Mouse (Mus musculus): ENCODE measurements at regions not wholly inside any gene's neighbourhood (a gene's known extent, or its start where the extent isn't known, plus 50 kb on each side); places are given as distances from the start of the nearest gene placed in this dataset.

DNA sequence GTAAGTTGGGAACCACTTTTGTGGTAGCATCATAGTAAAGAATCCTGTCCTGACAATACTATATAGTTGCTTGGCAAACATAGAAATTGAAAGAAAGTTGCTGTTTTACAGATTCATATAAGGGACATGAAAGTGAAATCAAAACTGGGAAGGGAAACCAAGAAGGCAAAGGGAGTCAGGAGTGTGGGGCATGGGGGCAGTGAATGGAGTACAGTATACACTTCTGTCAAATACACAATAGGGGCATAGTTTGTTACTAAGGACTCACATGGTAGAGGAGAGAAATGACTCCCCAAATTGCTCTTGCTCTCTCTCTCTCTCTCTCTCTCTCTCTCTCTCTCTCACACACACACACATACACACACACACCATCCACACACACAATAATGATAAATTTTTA, 185.1 kb downstream of the Kdr start:
- Histone ChIP-seq H3K4me3 (replicated peaks) (no peak overlapping the region), H3K9ac (no peak overlapping the region), H3K36me3 (no peaks in the 10 kb centered on the region), H3K9me3 (no peaks in the 10 kb centered on the region), H3K4me1 (replicated peaks) (no peaks in the 10 kb centered on the region), H3K27ac (no peak overlapping the region), H3K4me2 (replicated peaks) (no peak overlapping the region), H3K27me3 (replicated peaks) (no peaks in the 10 kb centered on the region)
- no peak for ATAC-seq

DNA sequence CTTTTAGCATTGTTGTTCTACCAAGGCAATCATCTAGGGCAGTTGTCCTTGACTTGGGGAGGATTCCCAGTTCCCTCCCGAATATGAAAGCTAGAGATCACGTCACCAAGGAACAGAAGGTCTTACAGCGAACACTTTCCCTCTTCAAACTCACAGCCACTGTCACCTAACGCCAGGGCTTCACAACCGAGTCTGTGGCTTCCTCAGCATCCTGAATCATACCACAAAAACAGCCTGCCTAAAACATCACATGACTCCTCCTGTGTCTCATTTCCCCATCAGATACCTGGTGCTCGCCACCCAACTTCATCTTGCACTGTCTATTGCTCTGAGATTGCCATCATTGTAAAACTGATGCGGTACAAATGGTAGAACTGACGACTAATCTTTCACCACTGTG, 186.5 kb downstream of the Kdr start:
- ATAC-seq: no peak
- Histone ChIP-seq H3K4me3 (replicated peaks) (no peak overlapping the region), H3K4me1 (replicated peaks) (no peaks in the 10 kb centered on the region), H3K4me2 (replicated peaks) (no peak overlapping the region), H3K27me3 (replicated peaks) (no peaks in the 10 kb centered on the region), H3K9ac (no peak overlapping the region), H3K27ac (no peak overlapping the region), H3K9me3 (no peaks in the 10 kb centered on the region), H3K36me3 (no peaks in the 10 kb centered on the region)
- 84% methylated on average over 8 of the region's 8 CpGs for WGBS

DNA sequence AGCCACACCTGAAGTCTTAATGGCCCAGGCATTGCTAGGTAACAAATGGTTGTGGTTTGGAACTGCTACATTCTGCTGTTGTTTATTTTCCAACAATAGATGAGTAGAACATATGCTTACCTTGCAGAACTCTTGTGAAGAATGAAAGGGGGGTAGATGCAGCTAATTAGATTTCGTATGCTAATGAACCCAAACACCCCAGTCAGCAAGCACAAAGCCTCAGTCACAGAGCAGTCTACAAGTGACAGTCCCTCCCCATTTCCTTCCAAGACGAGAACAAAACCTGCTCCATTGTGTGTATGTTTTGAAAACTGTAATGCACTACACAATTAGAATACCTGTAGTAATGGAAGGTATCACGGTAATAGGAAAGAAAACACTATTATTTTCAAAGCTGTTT, 190.2 kb downstream of the Kdr start:
- H3K36me3 ChIP-seq: no peaks in the 10 kb centered on the region
- H3K27me3 ChIP-seq (replicated peaks): no peaks in the 10 kb centered on the region
- no peaks in the 10 kb centered on the region for H3K4me1 ChIP-seq (replicated peaks)
- ATAC-seq: no peak
- no peak overlapping the region for H3K27ac ChIP-seq
- no peak overlapping the region for H3K4me2 ChIP-seq (replicated peaks)
- H3K4me3 ChIP-seq (replicated peaks): no peak overlapping the region
- no peaks in the 10 kb centered on the region for H3K9me3 ChIP-seq
- no peak overlapping the region for H3K9ac ChIP-seq
- WGBS: 70% methylated on average over 3 of the region's 3 CpGs

DNA sequence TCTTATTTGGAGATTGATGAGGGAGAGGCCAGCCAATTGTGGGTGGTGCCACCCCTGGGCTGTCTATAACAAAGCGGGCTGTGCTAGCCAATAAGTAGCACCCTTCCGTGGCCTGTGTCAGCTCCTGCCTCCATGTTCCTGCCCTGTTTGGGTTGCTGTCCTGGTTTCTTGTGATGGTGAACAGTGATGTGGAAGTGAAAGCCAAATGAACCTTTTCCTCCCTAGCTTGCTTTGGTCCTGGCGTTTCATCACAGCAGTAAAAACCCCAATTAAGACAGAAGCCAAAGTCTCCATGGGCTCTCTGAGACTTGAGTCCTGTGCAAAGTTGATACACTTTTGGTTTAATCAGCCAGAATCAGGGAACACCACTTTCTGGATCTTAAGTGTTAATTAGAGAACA, 192.1 kb downstream of the Kdr start:
- H3K4me3 ChIP-seq (replicated peaks): no peak overlapping the region
- 92% methylated on average over 3 of the region's 3 CpGs for WGBS
- H3K27me3 ChIP-seq (replicated peaks): no peaks in the 10 kb centered on the region
- no peak for ATAC-seq
- H3K27ac ChIP-seq: no peak overlapping the region
- H3K9ac ChIP-seq: no peak overlapping the region
- no peaks in the 10 kb centered on the region for H3K36me3 ChIP-seq
- no peaks in the 10 kb centered on the region for H3K9me3 ChIP-seq
- no peak overlapping the region for H3K4me2 ChIP-seq (replicated peaks)
- no peaks in the 10 kb centered on the region for H3K4me1 ChIP-seq (replicated peaks)

DNA sequence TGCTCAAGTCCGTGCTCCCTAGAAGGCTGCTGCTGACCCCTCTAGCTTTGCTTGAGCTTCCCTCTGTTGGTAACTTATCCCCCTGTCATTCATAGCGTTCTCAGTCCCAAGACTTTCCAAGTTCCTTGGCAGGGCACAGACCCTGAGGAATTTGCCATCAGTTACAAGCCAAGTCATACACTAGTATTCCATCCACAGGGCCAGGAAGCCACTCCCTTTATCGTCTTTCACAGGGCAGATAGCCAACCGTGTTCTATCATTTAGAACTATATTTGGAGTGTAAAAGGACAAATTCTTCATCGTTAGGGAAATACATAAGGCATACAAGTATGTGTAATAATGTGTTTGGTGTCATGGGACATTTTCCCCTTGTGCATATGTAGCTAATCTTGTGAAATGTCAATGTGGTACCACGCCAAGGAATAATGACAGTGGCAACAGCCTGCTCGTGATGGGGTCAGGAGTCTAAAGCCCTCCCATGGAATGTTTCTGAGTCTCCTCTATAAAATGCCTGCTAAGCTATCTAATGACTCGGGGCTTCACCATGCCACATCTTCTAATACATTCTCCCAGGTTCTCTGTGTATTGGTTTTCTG, 193.2 kb downstream of the Kdr start:
- H3K9ac ChIP-seq: no peak overlapping the region
- H3K4me1 ChIP-seq (replicated peaks): no peaks in the 10 kb centered on the region
- no peaks in the 10 kb centered on the region for H3K27me3 ChIP-seq (replicated peaks)
- ATAC-seq: no peak
- H3K4me2 ChIP-seq (replicated peaks): no peak overlapping the region
- H3K36me3 ChIP-seq: no peaks in the 10 kb centered on the region
- no peak overlapping the region for H3K4me3 ChIP-seq (replicated peaks)
- H3K9me3 ChIP-seq: no peaks in the 10 kb centered on the region
- H3K27ac ChIP-seq: no peak overlapping the region
- 83% methylated on average over 8 of the region's 8 CpGs for WGBS

DNA sequence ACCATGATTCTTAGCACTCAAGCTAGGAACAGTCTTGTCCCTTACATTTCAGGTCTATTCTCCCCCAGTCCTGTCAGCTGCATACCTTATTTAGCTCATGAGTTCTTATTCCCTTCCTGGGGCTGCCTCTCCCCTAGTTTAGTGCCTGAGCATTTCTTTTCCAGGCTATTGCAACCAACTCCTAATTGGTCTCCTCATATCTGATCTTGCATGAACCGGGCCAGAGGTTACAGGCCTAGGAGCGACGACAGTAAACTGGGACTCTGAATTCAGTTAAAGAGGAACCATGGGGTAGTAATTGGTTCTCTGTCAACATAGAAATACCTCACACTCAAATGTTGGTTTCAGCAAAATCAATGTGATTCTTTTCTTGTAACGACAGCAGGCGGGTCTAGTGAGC, 195.9 kb downstream of the Kit start:
- no peak overlapping the region for H3K9ac ChIP-seq
- H3K4me2 ChIP-seq (replicated peaks): no peak overlapping the region
- H3K4me3 ChIP-seq (replicated peaks): no peak overlapping the region
- ATAC-seq: 0 out of 2 replicates have a peak, but pooled peaks have one; percentile 46
- WGBS: 68% methylated on average over 5 of the region's 5 CpGs
- no peaks in the 10 kb centered on the region for H3K4me1 ChIP-seq (replicated peaks)
- H3K27ac ChIP-seq: no peak overlapping the region
- H3K36me3 ChIP-seq: no peaks in the 10 kb centered on the region
- H3K9me3 ChIP-seq: no peaks in the 10 kb centered on the region; the same call in 1 of the 2 replicates
- no peaks in the 10 kb centered on the region for H3K27me3 ChIP-seq (replicated peaks)

DNA sequence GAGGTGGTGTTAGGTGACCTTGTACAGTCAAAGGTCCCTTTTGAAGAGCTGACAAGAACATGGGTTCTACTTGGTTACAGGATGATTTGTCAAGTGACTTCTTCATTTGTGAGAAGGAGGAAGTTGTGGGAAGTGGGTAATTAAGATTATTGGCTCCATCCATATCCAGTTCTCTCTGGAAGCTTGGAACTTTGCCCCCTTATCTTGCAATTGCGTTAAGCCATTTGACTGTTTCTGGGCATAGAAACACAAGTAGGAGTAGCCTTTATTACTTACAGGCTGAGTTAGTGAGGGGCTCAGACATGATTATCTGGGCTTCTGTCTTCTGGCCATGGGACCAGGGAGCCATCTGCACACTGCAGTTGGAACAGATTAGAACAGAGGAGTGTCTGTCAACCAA, 192.5 kb downstream of the Kit start:
- Histone ChIP-seq H3K36me3 (no peaks in the 10 kb centered on the region), H3K9ac (no peak overlapping the region), H3K27me3 (replicated peaks) (no peaks in the 10 kb centered on the region), H3K9me3 (no peaks in the 10 kb centered on the region; the same call in 1 of the 2 replicates), H3K27ac (no peak overlapping the region), H3K4me3 (replicated peaks) (no peak overlapping the region), H3K4me1 (replicated peaks) (no peaks in the 10 kb centered on the region), H3K4me2 (replicated peaks) (no peak overlapping the region)
- 67% methylated on average over 1 of the region's 1 CpGs for WGBS
- peak; percentile 86 for ATAC-seq

DNA sequence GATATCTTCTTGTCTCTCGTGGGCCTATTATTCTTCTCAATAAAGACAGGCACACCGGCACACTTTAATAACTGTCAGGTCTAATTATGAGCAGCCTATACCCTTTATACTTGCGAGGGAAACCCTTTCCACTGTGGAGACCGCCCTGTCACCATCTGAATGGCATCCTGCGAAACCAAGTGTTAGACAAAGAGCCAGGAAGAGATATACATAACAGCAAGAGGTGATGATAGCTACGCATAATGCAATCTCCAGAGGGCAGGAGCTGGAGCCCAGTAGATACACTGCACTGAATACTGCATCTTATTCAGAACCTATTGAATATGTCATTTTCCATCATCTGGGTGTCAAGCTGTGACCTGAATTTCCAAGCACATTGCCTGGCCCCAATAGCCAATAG, 187.7 kb downstream of the Kit start:
- Histone ChIP-seq H3K9ac (no peak overlapping the region), H3K36me3 (no peaks in the 10 kb centered on the region), H3K4me3 (replicated peaks) (no peak overlapping the region), H3K4me1 (replicated peaks) (0 out of 2 replicates have a peak, but pooled peaks cover 6% of the 10 kb centered on the region), H3K9me3 (no peaks in the 10 kb centered on the region; the same call in 1 of the 2 replicates), H3K27ac (no peak overlapping the region), H3K27me3 (replicated peaks) (no peaks in the 10 kb centered on the region), H3K4me2 (replicated peaks) (peak overlapping the region; percentile 28; the same call in 1 of the 2 replicates)
- ATAC-seq: peak; percentile 10; the same call in 1 of the 2 replicates
- WGBS: 74% methylated on average over 6 of the region's 6 CpGs

DNA sequence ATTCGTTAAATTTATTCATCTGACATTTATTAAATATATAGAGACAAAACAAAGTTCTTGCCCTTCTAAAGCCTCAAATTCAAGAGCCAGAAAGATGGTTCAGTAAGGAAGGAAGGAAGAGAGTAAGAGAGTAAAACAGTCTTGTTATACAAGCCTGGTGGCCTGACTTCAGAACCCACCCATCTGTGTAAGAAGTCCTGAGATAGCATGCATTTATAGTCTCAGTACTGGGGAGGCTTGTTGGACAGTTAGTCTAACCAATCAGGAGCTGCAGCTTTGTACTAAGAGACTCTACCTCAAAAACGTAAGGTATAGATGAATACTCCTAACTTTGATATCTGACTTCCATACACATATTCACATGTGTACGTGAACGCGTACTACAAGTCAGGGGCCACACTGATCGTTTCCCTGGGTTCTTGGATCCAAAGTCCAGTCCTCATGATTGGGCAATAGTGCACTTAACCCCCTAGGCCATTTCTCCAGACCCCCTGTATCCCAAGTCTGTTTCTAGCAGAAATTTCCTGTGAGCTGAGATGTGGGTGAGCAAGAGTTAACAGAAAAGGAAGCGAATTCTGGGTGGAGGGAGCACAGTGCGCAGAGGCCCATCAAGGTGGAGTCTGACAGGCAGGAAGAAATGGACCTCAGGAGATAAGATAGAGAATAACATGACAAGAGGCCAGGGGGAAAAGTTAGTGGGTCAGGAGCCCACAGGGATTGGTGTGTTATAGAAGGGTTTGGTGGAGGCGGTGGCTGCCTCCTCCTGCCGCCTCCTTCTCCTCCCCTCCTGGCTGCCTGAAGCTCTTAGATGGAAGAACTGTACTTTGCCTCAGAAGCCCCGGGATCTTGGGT, 187.0 kb downstream of the Kit start:
- 60% methylated on average over 11 of the region's 11 CpGs for WGBS
- no peaks in the 10 kb centered on the region; the same call in 1 of the 2 replicates for H3K9me3 ChIP-seq
- no peak overlapping the region for H3K27ac ChIP-seq
- H3K9ac ChIP-seq: no peak overlapping the region
- no peaks in the 10 kb centered on the region for H3K36me3 ChIP-seq
- peak; percentile 94 for ATAC-seq
- 0 out of 2 replicates have a peak, but pooled peaks cover 6% of the 10 kb centered on the region for H3K4me1 ChIP-seq (replicated peaks)
- no peak overlapping the region for H3K4me3 ChIP-seq (replicated peaks)
- no peaks in the 10 kb centered on the region for H3K27me3 ChIP-seq (replicated peaks)
- peak overlapping the region; percentile 28; the same call in 1 of the 2 replicates for H3K4me2 ChIP-seq (replicated peaks)

DNA sequence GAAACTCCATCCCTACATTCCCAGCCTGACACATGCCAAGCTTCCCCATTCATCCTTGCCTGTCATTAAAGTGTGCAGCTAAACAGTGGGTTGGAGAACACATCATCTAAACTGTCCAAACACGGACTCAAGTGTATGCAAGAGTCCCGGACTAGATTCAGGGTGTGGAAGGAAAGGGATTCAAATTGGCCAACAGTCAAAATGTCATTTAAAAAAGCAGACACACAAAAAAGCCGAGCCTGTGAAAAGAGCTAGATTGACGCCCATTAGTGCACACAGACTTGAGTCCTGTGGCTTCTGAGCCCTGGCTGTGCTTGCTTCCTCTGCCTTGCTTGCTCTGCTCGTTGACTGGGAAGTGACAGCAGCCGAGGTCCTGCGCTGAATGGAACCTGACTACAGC, 181.5 kb downstream of the Kit start:
- Histone ChIP-seq H3K9ac (no peak overlapping the region), H3K4me3 (replicated peaks) (no peak overlapping the region), H3K27me3 (replicated peaks) (no peaks in the 10 kb centered on the region), H3K4me1 (replicated peaks) (no peaks in the 10 kb centered on the region), H3K9me3 (no peaks in the 10 kb centered on the region), H3K36me3 (no peaks in the 10 kb centered on the region), H3K4me2 (replicated peaks) (no peak overlapping the region), H3K27ac (no peak overlapping the region)
- ATAC-seq: no peak
- 66% methylated on average over 7 of the region's 7 CpGs for WGBS

DNA sequence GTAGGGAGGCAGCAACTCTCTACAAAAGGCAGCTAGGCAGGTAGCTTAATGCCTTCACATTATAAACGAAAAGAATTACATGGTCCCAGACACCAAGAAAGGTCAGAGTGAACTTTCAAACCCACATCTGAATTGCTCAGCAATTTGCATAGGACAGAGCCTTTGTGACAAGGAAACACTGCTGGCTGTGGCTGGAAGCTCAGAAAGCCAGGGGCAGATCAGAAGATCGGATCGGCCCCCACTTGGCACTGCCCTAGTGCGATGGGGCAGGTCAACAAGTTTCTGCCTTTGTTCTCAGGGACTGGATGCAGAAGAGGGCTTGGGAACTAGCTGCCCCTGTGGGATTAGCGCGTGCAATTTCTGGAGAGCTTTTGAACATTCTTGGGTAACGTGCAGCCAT, 179.6 kb downstream of the Kit start:
- Histone ChIP-seq H3K4me1 (replicated peaks) (no peaks in the 10 kb centered on the region), H3K9ac (no peak overlapping the region), H3K36me3 (no peaks in the 10 kb centered on the region), H3K4me3 (replicated peaks) (no peak overlapping the region), H3K4me2 (replicated peaks) (no peak overlapping the region), H3K9me3 (no peaks in the 10 kb centered on the region), H3K27me3 (replicated peaks) (no peaks in the 10 kb centered on the region), H3K27ac (no peak overlapping the region)
- 65% methylated on average over 7 of the region's 7 CpGs for WGBS
- ATAC-seq: no peak

DNA sequence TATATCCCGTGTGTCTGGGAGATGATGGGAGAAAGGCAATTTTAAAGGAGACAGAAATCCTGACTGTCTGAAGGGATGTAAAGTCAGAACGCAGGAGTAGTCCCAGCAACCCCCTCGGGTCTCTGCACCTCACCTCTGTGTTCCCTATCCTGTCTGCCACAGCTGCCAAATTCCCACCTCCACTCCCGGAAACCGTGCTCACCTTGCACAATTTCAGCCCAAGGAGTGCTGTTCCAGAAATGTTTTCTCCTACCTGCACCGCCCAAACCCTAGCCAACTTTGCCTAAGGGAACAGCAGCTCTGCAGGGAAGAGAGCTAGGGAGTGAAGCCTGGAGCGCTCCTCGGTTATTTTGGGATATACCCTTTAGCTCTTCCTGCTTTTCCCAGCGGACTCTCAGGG, 170.6 kb downstream of the Kit start:
- ATAC-seq: no peak
- Histone ChIP-seq H3K36me3 (no peaks in the 10 kb centered on the region), H3K4me1 (replicated peaks) (no peaks in the 10 kb centered on the region), H3K9me3 (no peaks in the 10 kb centered on the region), H3K27me3 (replicated peaks) (no peaks in the 10 kb centered on the region), H3K4me3 (replicated peaks) (no peak overlapping the region), H3K4me2 (replicated peaks) (no peak overlapping the region), H3K27ac (no peak overlapping the region), H3K9ac (no peak overlapping the region)
- WGBS: 75% methylated on average over 9 of the region's 9 CpGs

Data from intestine, embryonic 15.5 days (tissue).